Mouse (Mus musculus) heart, adult 9 months (tissue): ENCODE measurements at regions not wholly inside any gene's neighbourhood (a gene's known extent, or its start where the extent isn't known, plus 50 kb on each side); places are given as distances from the start of the nearest gene placed in this dataset.
"Not testable (repeated sequence)": the region's sequence is repeated elsewhere in the genome, so short reads cannot be mapped to it uniquely, and the experiment has no call there.

Source experiments
- DNase-seq, 2 experiments: peaks; one replicate each; pipeline ENCODE4 v3.0.0; 2022; ENCODE audit warnings: low spot score in 2 of 2

DNA sequence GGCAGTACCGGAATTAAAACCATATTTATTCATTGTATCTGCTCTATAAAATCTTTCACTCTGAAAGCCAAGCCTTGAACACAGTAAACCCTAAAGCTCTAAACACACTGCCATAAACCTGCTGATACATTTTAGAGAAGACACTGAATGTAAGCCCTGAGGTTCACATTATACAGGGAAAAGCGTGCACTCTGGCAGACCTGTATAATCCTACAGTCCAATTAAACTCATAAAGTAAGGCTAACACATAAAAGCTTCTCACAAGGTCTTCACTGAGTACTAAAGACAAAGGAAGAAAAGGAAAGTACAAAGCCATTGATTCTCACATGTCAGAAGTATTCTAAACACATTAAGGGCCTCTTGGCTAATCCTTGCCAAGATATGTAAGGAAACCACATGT is 302.8 kb downstream of the Cylc2 start:
- no peak for DNase-seq

DNA sequence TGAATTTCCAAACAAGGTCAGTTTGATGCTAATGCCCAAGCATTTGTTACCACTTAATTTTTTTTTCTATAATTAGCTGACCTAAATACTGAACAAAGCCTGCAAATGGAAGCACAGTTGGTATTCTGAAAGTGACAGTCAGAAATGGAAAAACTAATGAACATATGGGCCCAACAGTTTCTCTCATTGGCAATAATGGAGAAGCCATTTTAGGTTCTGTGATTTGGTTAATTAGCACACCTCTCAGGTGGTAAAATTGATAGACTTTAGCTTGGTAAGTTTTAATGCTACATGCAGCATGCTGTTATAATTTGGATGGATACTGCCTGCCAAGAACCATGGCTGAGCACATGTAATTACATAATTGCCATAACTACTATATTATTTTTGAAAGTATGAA is 303.3 kb downstream of the Cylc2 start:
- no peak for DNase-seq

DNA sequence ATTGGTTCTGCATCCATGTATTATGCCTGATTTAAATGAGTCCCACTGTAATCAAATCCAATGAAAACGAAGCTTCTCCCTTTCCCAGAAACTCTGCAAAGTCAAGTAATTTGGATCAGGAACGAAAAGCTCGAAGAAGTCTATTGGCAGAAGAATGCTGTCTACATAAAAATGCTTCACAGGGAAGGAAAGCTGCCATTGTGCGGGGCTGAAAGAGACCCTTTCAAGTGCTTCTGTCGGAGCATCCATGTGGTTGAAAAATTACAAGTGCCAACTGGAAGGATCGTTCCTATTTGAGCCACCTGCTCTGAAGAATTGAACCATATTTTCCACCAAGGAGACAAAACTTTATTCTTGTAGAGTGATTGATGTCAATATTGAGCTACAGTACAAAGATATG is 328.9 kb downstream of the Cylc2 start:
- DNase-seq = no peak

DNA sequence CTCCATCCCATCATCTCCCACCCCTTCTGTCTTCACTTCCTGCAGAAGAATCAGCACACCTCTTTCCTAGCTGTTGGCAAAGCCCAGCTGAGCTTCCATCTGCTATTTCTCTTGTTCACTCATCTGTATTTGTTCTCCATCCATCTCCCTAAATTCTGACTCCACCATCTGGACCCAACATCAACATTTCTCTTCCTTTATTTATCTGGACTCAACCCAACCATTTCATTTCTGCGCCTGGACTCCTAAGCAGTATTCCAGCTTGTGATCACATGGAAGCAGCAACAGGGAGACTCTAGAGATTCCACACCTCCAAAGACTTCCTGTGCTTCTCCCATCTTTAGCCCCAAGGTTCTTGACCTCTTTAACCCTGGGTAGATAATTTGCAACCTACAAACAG is 343.2 kb downstream of the Cylc2 start:
- DNase-seq = no peak

DNA sequence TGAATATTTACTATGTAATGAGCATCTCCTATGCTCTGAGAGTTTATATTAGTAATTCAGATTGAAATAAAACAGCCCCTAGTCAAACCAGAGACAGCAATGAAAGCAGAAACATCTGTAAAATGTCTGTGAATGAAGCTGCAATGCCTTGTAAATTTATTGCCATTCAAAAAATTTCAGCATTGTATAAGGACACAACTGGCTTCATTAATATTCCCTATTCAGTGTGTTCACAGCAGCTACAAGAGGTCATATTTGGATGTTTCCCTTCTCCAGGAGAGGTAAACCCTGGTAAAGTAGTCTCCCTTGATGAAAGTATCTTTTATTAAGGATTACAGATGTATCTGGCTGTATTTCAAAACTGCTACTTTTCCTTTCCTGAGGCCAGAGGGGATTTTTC is 343.6 kb downstream of the Cylc2 start:
- no peak for DNase-seq

DNA sequence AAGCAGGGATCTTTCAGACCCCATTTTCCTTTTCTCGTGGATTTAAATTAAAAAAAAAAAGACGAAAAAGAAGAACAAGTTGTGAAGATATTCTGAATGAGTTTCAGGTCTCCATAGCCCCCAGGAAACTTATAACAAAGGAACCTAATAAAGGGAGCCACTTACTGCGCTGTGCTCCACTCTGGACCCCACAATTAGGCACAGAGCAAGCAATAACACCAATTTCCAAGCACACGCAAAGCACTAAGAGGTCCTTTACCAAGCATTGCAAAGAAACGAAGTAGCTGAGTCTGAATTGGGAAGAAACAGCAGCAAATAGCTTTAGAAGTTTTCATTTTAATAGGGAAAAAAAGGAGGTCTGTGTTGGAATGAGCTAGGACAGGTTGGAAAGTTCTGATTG is 345.9 kb downstream of the Cylc2 start:
- DNase-seq = no peak

DNA sequence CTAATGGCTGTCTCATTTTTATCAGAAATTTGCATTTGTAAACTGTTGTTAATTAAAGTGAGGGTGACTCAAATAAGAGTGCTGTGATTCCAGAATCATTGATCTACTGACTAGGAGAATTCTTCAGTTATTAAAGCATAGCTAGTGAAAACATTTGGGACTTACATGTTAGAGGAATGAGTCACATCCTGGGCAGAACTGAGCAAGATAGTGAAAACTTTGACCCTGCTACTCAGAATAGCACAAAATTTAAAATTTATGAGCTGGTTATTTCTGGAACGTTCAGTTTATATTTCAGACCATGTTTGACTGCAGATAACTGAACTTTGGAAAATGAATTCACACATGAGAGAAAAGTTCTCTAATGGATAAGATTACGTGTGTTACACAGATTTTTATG is 360.0 kb downstream of the Cylc2 start:
- DNase-seq = no peak

DNA sequence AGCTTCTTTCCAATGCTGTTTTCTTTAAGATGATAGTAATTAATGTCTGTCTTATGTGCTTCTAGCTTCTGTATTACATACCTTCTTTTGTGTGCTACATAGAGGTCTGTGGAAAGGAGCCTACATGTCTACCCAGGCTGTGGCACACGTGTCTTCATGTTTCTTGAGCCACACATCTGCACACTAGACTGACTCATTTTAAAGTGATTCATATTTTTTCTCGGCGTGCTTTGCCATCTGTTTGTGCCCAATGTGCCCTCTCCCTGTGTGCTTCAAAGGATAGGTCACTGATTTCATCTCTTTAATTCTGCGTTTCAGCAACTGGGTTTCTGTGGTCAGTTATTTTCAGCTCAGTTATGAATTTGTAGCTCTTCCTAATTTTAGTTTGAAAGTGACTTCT is 377.6 kb downstream of the Cylc2 start:
- no peak for DNase-seq

DNA sequence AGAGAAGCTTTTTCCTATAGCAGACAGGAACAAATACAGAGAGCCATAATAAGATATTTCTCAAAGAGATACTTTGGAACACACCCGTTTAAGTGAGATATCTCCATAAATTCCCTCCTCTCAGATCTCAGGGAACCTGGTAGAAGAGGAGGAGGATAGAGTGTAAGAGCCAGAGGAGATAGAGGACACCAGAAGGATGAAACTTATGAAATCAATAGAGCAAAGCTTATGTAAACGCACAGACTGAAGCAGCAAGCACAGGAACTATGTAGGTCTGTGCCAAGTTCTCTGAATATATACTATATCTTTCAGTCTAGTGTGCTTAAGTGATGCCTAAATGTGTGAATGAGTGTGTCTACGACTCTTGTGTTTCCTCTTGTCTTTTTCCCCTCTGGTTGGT is 381.4 kb downstream of the Cylc2 start:
- DNase-seq = no peak

DNA sequence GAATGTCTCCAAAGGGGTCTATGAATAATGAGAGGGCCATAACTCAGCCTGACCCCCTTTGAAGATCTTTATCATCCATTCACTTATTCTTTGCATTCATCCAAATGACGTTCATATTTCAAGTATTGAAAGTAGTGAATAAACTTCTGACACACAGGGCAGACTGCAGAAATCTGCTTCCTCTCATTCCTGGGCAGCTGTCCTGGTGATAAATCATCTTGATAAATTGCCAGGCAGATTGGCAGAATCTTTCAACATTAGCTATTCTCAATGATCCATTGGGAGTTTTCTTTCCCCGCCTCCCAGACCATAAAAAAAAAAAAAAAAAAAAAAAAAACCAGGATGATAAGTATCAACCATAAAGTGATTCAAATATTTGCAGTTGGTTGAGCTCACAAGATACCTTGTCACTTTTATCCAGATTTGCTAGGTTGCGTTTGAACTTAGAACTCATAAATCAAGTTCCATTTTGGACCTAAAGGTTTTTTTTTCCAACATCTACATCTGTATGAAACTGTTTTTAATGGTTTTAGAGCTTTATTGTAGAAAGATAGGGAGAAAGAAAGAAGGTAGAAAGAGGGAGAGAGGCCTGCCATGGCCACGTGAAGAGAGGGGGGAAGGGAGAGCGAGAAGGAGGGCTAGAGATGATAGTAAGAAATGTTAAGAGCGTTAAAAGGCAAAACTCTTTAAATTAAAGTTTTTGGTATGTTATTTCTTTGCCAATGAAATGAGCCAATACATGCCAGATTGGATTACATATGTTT is 383.7 kb downstream of the Cylc2 start:
- no peak for DNase-seq

DNA sequence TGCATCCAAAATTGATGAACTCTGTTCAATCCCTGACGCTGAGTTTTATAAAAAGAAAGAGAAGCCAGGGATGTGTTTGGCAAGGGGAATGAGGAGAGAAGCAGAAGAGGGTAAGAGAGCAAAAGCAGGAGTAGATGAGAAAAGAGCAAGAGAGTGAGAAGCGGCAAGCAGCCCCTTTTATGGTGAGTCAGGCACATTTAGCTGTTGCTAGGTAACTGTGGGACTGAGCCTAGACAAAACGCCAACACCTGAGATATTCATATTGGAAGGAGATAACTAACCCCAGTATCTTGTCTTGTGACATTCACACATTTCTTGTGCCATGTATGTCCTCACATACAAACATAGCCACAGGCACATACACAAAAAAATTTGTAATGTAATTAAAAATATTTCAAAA is 410.8 kb downstream of the Cylc2 start:
- no peak for DNase-seq

DNA sequence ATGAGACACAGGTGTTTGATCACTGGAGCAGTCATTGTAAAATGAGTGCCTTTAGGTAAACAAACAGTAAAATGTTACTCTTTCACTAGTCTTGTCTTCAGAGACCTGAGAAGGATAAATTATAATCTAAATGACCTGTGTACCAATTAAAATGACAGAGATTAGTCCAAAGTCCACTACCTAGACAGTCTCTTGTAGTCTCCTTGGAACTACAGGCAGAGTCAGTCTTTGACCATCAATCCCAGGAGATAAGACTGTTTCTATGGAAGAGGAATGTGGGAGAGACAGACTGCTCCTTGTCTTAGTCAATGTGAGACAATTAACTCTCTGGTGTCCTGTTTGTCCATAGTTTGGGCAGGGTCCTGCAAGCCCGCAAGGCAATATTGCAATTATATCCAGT is 417.0 kb downstream of the Cylc2 start:
- no peak for DNase-seq

DNA sequence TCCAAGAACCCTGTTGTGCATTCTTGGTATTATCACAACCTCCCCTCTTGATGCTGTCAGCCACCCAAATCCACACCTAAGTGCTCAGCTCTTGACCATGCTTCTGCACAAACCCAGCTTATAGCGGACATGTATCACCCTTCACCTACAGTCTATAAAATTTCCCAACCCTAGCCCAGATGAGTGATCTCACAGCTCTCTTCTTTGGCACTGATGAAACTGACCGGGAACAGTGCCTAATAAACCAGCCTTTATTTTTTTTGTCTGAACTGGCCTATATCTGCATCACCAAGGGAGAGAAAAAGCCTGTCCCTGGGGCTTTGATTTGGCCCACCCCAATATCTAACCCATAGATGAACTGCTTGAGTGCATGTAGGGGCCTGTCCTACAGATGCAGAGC is 440.8 kb downstream of the Cylc2 start:
- DNase-seq = no peak

DNA sequence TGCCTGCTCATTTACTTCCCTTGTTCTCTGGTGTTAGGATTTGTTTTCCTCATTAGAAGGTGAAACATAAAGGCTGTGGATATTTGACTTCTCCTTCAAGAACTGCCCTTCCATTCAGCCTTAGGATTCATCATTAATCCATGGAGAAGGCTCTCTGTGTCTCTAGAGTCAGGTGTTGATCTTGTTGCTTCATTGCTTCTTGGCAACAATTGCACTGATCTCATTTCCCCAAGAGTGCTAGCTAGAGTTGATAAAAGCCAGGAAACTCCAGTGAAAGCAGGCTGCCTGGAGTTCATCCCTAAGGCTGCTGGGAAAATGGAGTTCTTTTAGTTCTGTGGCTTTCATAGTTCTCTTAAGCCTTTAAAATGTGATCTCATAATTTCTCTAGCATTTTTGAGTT is 441.8 kb downstream of the Cylc2 start:
- peak in 1 of 2 experiments; percentile 3 for DNase-seq

DNA sequence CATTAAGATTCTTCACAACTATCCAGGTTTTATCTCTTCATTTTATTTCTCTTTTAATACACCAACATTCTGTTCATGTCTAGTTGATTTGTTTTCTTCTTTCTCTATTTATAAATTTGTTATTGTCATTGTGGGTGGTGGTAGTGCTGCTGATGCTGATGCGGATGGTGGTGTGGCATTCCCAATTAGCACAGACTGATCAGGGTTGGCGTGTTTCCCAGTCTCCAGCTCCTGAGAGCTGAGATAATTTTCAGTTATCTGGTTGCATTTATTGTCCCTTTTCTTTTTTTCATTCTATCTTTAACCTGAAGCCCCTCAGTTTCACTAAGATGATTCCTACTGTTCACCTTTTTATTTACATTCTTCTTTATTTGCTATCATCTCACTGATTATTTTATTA is 455.0 kb downstream of the Cylc2 start:
- no peak for DNase-seq

DNA sequence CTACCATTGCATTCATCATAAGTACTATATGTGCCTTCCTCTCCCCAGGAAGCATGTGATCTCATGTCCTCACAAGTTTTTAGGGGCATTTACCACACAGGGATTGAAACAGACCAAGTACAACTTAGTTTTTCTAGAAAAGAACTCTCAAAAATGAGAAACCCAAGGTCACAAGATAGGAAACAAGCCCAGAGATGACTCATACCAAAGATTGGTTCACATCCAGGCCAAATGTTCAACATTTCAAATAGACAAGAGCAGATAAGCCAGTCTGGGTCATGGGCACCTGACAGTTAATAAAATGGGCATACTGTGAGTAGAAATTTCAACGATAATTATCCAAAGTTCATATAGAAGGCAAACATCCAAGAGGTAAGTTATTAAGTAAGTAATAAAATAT is 457.9 kb downstream of the Cylc2 start:
- DNase-seq = no peak

DNA sequence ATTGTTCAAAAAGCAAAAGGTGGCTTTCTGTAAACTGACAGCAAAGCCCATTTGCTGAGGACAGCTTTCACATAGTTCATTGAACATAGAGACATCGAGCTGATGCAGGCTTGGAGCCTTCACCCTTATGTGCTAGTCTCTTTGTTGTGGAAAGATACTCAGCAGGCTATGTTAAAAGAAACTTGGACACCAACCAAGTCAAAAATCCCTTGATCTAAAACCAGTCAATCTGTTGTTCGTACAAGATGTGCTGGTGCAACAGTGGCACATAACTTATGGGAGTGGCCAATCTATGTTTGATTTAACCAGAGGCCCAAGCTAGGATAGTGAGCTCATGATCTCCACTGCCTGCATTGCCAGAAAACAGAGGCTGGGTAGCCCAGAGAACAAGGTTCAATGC is 462.6 kb downstream of the Cylc2 start:
- DNase-seq = no peak

DNA sequence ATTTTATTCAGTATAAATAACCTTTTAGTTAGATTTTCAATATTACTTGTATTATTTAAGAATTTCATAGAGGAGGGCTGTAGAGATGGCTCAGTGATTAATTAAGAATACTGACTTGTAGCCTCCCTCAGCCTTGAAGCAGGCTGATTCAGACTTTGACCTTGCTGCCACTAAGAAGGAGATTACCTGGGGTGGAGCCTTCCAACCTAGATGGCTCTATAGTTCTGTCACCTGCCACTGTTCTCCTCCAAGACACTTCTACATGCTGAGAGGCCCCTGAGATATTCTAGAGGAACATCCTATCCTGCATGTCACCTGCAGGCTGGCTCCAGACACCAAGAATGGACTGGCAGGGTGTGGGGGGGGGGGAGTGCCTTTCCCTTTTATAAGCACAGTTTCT is 466.9 kb downstream of the Cylc2 start:
- not testable (repeated sequence) for DNase-seq

DNA sequence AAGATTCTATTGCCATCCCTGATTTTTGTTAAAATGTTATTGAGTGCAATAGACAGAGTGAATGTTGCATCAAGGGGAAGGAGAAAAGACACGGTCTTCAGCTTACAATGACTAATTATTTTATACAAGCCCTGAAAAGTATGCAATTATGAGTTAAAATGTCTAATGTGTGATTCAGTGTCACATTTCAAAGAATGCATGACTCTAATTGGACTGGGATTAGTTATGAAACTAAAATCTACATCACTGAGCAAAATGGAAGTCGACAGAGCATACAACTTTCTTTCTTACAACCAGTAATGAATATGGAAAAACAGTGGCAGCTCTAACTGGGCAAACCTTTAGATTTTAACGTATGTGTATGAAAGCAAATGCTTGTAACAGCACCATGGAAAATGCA is 470.2 kb downstream of the Cylc2 start:
- DNase-seq = no peak
